Mouse (Mus musculus) mammary gland, adult 2 months (tissue): ENCODE results near the gene Serinc2. TPM values are rescaled to one million over a fixed set of nuclear protein-coding genes. Genes with fewer than 3 reads are reported as not detected.

ENCODE experiments used
- polyA plus RNA-seq: library from polyadenylated mRNA; depleted of rRNA; stranded (reverse); fragments of >200 nt; gene quantifications from 2 replicates; pipeline ENCODE4 v1.2.3, GENCODE M21; 2012; ENCODE audit warnings: low replicate concordance; rRNA removed

Serinc2 gene
- 80.7 and 125 TPM in 2 replicates for polyA plus RNA-seq

GRCm38 (mm10) chr4:130279105-130279504, at the start of gene Serinc2:
Serinc2 (minus strand) TSS chr4:130279205.

GRCm38 (mm10) chr4:130308231-130309081, 29.5 kb upstream of the Serinc2 start, which contains the start of the genes Fabp3 and Gm10570:
Fabp3 (plus strand) TSS chr4:130308595.
Gm10570 (minus strand) TSS chr4:130308674.

DNA sequence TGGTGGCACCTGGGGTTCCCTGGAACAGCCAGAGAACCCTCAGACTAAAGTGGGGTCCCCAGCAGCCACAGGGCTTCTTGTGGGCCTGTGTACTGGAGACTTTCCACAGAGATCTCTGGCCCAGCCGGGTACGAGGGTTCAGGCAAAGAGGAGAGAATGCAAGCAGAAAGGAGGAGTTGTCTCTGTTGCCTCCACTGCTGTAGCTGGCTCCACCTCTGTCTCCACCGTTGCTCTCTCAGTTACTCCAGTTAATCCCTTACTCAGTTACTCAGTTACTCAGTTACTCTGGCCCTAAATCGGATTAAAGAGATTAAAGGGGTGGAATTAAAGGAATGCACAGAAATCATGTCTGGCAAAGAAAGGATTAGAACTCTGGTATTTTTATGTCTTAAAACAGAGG, 56.8 kb downstream of the Serinc2 start, which contains the start of gene Gm853:
Gene Gm853 (minus strand): TSS at position 223 of the 400 bp plus-strand sequence.

Other genes starting within 250 kb of the Serinc2 start
- gene Col16a1, start 231.4 kb downstream of the Serinc2 start, polyA plus RNA-seq = 31.0 and 58.8 TPM in 2 replicates
- 112 and 136 TPM in 2 replicates for gene Pef1, start 176.6 kb downstream of the Serinc2 start, polyA plus RNA-seq
- gene Hcrtr1, start 139.8 kb downstream of the Serinc2 start, polyA plus RNA-seq = 2.2 TPM in 2 replicates
- 94.4 and 146 TPM in 2 replicates for gene Tinagl1, start 104.1 kb downstream of the Serinc2 start, polyA plus RNA-seq
- not detected in 2 replicates for gene Gm853, start 56.8 kb downstream of the Serinc2 start, polyA plus RNA-seq
- gene Fabp3, start 29.4 kb upstream of the Serinc2 start, polyA plus RNA-seq = 3.1 and 123 TPM in 2 replicates
- 0.30 TPM in 1 of 2 replicates, not detected in the other for gene Gm10570, start 29.5 kb upstream of the Serinc2 start, polyA plus RNA-seq
- 25.2 and 25.7 TPM in 2 replicates for gene Zcchc17, start 80.7 kb upstream of the Serinc2 start, polyA plus RNA-seq
- 26.4 and 29.8 TPM in 2 replicates for gene Snrnp40, start 80.9 kb upstream of the Serinc2 start, polyA plus RNA-seq